Mouse (Mus musculus) kidney, adult 8-10 months (tissue): ENCODE measurements around the gene Msmb.
"Not testable (repeated sequence)": the region's sequence is repeated elsewhere in the genome, so short reads cannot be mapped to it uniquely, and the experiment has no call there.

Experiments used
- DNase-seq, 2 experiments: peaks; one replicate each; pipeline ENCODE4 v3.0.0; 2022

Msmb gene

GRCm38 (mm10) chr14:32179393-32180195 lies 37.8 kb downstream of the Msmb start:
- DNase-seq: peak; percentile 23 to 69

GRCm38 (mm10) chr14:32180861-32181260 lies 39.0 kb downstream of the Msmb start:
- DNase-seq: peak in 1 of 2 experiments; percentile 27

GRCm38 (mm10) chr14:32183846-32184245 lies 42.0 kb downstream of the Msmb start:
- DNase-seq: no peak

GRCm38 (mm10) chr14:32190627-32191391 lies 49.0 kb downstream of the Msmb start:
- no peak for DNase-seq

GRCm38 (mm10) chr14:32191926-32192325 lies 50.1 kb downstream of the Msmb start:
- DNase-seq: no peak

GRCm38 (mm10) chr14:32192437-32192836 lies 50.6 kb downstream of the Msmb start:
- DNase-seq: peak; percentile 51 to 52

- DNase-seq: not testable (repeated sequence)
Observed at GRCm38 (mm10) chr14:32193557-32193956, 51.7 kb downstream of the Msmb start.

GRCm38 (mm10) chr14:32201354-32201753 lies 59.5 kb downstream of the Msmb start:
- DNase-seq: peak in 1 of 2 experiments; percentile 29

GRCm38 (mm10) chr14:32201791-32202451 lies 60.1 kb downstream of the Msmb start, which contains the start of the genes Timm23 and Parg:
Gene Timm23 (minus strand): TSS chr14:32201898.
Gene Parg (plus strand): TSS chr14:32201949.
- DNase-seq: peak; percentile 87 to 90
